Mouse (Mus musculus) retina, embryonic 14.5 days (tissue): ENCODE data around the gene Grk2.

ENCODE experiments used
- DNase-seq: peaks from one replicate; pipeline ENCODE4 v3.0.0-alpha.2; 2015; ENCODE audit warnings: low spot score

Grk2 gene

DNA sequence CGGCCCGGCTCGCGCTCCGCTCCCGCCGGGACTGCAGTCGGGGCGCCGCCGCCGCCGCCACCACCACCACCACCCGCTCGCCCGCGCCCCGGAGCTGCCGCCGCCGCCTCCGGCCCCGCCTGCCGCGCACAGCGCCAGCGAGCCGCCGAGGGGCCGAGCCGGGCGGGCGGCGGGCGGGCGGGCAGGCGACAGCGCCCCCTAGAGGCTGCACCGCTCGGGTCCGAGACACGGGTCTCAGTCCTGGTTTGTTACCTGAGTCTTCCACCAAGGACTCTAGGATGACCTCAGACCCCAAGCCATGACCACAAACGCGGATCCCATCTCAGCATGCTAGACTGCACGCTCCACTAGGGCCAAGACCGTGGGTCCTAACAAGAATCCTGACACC is at the start of gene Grk2:
Grk2 (minus strand) TSS at position 33 of the 388 bp plus-strand sequence.
- DNase-seq = peak; percentile 88

DNA sequence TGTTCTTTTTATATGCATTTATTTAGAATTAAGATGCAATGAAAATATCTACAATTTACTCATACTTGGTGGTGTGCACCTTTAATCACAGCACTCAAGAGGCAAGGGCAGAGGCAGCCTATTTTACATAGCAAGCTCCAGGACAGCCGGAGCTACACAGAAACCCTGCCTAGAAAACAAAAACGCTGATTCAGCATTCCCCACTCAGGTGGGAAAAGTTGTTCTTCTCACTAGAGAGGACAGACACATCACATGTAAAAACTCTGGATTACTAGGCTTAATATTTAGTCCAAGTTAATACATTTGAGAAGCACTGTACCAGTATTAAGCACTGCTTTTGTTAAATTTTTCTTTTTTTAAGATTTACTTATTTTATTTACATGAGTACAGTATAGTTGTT is 43.4 kb upstream of the Grk2 start:
- no peak for DNase-seq

DNA sequence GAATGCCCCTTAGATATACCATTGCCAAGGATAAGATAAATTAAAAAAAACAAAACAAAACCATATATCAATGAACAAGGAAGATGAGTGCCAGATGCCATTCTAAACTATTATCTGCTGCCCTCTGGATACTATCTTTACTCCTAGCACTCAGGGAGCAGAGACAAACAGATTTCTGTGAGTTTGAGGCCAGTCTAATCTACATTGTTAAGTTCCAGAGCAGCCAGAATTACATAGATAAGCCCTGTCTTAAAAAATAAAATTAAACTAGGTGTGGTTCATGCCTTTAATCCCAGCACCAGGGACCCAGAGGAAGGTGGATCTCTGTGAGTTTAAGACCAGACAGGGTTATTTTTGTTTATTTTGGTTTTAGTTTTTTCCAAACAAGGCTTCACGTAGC is 40.5 kb upstream of the Grk2 start:
- DNase-seq = no peak

DNA sequence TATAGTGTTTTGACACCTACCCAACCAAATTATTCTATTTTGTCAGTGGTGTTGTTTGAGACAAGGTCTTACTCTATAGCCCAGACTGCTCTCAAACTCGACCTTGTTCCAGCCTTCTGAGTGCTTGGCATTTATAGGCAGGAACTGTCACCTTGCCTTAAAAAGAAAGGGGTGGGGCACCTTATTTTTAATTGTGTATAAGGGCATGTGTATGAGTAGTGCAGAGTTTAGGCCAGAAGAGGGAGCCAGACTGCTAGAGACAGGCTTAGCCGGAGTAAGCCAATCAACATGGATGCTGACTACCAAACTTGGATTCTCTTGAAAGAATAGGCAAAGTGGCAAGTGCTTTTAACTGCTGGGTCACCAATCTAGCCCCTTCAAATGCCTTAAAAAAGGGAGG is 32.1 kb upstream of the Grk2 start:
- DNase-seq = peak; percentile 83

DNA sequence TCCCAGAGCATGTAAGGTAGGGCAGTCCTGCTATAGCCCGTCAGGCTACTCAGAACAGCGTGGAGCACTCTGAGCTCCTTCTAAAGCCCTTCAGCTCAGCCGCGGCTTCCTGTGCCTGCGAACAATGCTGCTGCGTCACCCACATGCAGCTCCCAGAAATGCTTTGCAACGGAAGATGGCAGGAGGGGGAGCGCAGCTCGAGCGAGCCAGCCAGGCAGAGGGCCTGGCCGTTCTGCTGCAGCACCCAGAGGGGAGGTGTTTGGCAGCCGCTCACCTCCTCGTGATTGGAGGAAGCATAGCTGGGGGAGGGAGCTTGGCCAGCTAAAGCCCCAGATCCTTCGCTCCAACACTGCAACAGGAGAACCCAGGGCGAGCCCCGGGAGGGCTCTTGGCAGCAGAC is 27.8 kb upstream of the Grk2 start:
- peak; percentile 93 for DNase-seq

DNA sequence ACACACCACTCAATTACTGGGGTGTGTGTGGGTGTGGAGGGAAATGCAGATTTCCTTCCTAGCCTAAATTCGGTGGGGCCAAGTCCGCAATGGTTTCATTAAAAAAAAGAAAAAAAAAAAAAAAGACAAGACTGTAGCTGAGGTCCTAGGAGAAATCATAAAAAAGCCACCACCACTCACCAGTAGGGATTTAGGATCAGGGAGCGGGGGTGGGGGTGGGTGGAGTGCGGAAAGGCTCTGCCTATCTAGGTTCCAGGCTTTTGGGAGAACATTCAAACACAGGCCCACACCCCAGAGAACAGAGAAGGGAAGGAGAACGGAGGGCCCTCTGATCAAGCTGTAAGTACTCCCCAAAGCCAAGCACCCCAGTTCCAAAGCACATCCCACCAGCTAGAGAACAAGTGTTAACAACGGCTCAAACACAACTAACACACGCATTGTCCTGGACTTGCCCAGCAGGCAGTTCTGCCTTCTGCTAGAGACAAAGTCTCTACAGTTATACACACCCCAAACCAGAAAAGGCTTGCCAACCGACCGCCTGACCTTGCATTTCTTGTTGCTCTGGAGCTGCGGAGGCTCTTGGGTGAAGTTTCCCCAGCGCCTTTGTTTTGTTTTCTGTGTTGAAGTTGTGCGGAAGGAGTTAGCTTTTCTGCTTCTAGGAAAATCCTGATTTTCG is 27.2 kb upstream of the Grk2 start:
- DNase-seq = peak; percentile 38

DNA sequence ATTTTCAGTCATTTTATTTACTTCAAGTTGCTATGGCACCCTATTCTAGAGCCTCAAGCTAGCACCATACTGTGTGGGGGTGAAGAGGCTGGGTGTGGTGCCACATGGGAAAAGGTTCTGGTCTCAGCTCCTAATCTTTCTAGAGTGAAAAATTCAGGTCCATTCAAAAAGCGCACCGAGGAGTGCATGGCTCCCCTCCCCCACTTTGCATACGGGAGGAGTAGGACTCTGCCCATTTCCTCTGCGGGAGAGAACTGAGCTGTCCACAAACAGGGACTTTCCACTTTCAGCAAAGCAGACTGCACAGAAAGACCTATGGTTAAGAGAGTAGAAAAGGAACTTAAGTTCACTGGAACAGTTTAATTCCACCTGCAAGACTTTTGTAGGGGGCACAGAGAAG is 26.6 kb upstream of the Grk2 start:
- peak; percentile 55 for DNase-seq

DNA sequence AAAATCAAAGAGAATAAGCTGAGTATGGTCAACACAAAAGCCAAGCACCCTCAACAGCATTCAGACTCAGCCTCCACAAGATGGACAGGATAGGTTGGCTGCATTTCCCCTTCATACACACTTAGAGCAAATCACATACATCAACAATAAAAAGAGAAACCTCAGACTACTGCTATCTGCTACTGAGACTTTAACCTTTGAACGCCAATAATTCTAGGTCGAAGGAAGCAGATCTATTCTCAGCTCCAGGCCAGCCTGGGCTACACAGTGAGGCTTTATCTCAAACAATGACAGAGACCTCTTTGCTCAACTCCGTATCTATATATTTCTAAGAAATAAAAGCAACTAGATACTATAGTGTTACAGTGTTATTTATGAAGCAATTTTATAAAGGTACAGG is 25.3 kb upstream of the Grk2 start:
- no peak for DNase-seq

DNA sequence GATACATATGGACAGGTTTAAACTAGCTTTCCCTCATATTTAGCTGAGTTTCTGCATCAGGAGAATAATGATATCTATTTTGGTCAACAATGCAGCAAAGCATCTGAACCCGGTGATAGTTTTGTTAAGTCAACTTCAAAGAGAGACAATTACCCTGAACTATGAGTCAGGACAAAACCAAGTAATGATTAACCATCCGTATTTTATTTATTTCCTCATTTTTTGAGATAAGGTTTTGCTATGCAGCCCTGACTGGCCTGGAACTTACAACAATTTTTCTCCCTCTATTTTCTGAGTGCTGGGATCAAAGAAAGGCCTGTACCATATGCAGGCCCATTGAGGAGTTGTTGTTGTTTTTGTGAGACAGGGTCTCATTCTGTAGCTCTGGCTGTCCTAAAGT is 24.6 kb upstream of the Grk2 start:
- DNase-seq = no peak

DNA sequence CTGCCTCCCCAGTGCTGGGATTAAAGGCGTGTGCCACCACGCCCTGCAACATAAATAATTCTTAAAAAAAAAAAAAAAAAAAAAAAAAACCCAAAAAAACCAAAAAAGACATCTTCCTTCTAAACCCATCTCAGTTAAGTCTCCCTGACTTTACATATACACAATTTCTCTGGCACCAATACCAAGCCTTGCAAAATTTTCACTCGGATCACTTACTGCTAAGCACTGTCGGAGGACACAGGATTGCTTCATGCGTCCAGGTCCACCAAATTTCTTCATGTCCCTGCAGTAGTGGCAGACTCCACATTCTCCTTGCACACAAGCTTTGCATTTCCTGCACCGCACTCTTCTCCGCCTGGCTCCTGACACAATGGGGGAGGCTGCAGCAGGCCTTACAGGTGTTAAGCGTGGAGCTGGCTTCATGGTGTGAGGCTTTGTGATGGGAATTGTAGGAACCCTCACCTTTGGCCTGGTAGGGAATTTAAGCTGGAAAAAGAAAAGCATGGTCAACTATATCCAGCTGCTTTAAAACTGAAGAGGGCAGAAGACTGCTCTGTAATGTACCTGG is 22.8 kb upstream of the Grk2 start:
- DNase-seq = no peak

DNA sequence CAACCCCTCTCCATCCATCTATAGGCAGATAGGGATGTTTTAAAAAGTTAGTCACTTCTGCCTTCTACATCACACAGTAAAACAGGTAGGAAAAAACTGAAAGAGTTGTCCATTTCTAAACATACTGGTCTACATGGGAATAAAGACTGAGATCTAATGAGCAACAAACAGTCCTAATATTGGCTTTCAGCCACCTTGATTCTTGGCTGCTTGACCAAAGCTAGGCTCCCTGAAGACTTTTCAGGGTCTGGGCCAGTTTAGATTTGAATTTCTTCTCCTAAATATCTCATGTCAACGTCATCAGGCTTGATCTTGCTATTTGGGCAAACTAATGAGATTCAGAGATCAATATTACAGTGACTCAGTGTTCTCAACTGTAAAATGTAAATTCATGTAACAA is 20.9 kb upstream of the Grk2 start:
- DNase-seq = no peak

DNA sequence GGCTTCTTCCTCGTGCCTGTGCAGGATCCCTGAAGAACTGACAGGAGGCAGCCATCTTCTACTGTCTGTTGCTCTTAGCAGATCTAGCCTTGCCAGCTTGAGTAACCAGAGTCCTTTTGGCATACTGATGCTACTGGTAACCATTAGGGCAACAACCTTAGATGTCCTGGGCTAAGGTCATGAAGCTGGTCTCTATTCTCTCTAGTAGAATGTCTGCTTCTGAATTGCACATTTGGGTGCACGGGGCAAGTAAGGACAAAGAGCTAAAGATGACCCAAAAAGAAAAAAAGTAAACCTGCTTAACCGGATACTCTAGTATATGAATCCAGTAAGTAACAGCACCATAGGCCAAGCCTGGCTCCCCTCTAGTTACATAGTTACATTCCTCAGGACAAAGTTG is 20.1 kb upstream of the Grk2 start:
- DNase-seq = no peak

DNA sequence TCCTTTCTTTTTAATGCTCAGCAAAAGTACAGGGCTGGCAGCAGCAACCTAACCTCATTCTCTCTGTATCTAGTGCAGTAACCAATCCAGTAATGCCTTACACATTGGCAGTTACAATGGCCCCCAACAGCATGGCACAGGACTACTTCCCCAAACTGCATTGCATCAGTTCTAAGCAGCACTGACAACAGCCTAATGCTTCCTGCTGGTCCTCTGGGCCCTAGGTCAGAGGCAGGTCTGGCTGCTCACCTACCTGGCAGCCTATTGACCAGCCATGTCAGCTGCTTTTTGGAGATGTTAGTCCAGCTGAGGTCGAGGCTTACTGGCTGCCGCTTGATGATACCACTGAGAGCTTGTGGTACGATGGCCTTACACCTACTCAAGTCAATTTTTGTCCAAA is 16.1 kb upstream of the Grk2 start:
- DNase-seq = no peak

DNA sequence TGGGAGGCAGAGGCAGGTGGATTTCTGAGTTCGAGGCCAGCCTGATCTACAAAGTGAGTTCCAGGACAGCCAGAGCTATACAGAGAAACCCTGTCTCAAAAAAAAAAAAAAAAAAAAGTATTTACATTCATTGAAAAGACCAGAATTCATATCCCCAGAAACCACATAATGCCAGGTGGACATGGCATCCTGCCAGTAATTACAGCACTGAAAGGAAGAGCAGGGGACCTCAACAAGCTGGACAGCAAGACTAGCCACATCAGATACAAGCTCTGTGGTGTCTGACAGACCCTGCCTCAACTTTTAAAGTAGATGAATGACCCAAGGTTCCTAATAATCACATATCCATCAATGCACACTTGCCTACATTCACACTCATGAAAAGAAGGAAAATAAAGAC is 15.6 kb upstream of the Grk2 start:
- no peak for DNase-seq

DNA sequence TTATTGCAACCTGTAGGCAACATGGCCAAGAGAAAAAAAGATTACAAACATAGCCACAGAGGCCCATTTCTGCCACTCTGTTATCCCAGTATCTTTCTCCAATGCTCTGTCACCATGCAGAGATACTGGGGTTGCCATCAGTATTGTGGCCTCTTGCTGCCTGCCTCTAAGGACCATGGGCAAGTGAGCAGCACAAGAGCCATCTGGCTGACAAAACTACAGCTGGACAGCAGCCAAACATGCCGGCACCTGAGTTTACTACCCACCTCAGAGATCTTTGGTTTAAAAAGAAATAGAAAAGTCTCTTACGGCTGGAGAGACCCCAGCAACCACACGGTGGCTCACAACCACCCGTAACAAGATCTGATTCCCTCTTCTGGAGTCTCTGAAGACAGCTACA is 13.2 kb upstream of the Grk2 start:
- DNase-seq = no peak

DNA sequence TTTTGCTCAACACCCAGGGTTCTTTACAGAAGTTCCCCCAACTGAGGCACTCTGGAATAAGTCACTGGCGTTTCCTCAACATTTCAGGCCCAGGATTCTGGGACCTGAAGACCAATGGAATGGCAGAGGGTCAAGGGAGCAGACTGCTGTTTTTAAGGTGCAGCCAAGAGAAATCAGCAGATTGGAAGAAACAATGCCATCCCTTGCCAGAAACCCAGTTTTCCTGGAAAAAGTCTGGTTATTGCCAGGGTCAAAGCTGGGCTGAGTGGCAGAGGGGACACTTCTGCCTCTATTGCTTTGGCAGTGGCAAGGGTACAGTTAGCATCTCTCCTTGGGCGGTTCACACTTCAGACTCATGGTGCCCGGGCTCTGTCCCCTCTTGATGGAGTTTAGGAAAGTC is 11.2 kb upstream of the Grk2 start:
- DNase-seq = no peak

DNA sequence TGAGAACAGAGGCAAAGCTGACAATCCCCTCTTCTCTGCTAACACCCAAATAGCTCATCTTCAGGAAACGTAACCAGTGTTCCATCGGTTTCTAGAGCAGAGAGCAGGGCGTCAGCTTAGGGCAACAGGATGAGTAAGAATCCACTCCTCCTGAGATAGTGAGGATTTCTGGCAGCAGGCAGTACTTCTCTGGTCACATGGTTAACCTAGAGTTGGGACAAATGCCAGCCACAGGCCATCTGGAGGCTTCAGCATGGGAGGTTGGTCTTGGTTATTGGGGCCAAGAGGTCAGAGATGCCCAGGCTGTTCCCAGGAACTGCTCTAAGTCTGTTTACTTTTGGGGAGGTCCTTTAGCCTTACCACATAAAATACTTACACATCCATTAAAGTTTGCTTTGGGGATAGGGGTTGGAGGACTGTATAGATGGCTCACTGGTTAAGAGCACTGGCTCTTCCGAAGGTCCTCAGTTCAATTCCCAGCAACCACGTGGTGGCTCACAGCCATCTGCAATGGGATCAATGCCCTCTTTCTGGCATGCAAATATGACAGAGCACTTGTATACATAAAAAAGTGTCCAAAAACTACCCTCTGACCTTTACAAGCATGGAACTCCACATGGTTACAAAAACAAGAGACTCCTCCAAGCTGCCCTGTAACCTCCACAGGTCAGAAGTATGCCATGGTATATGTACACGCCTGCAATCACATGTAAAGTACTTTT is 9.4 kb upstream of the Grk2 start:
- DNase-seq = no peak

DNA sequence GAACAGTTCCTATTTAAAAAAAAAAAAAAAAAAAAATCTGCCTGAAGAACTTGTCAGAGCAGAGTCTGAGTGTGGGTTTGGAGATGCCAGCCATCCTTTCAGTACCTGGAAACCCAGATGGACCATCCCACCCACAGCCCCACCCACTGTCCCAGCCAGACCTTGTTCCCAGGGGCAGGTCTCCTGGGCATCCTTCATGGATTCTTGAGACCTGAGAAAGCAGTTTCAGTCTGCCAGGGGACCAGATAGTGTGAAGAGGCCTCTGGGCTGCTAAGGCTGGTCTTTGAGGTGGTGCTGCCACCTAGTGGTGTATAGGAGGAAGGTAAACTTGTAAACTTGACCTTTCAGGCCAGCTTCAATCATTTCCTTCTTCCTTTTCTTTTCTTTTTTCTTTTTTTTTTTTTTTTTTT is 3.8 kb upstream of the Grk2 start:
- DNase-seq = peak; percentile 92

DNA sequence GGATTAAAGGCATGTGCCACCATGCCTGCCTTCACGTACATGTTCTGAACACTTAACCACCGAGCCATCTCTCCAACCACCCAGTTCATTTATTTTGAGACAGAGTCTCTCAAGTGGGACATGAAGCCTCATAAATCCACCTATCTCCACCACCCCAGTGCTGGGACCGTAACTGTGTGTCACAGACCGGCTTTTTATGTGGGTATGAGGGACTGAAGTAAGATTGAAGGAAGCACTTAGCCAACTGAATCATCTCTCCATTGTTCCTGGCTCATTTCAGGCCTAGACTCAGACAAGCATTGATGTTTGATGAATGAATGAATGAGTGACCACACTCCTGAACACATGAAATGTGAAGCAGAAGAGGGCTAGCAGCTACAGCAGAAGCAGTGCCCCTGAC is 3.3 kb upstream of the Grk2 start:
- no peak for DNase-seq

DNA sequence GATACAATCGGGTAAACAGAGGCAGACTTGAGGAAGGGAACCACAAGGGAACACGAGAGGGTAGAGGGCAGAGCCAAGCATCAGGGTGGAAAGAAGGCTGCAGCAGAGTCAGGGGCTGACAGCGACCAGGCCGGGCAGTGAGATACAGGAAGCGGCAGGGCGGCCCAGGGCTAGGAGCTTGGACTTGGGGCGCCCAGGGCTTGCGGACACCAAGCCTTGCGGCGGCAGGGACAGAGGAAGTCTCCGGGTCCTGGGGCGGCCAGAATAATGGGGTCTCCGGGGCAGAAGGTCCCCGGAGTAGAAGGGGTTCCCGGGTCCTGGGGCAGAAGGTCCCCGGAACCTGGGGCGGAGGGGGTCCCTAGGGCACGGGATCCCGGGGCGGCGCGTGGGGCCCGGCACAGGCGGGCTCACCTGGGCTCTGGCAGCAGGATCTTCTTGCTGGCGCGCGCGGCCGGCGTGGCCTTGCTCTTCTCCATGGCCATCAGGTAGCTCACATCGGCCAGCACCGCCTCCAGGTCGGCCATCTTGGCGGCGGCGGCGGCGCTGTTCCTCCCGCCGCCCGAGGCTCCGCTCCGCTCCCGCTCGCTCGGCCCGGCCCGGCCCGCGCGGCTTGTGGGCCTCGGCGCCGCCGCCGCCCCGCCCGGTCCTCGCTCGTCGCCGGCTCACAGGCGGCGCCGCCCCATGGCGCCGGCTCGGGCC is 382 bp downstream of the Grk2 start:
- peak; percentile 72 for DNase-seq

DNA sequence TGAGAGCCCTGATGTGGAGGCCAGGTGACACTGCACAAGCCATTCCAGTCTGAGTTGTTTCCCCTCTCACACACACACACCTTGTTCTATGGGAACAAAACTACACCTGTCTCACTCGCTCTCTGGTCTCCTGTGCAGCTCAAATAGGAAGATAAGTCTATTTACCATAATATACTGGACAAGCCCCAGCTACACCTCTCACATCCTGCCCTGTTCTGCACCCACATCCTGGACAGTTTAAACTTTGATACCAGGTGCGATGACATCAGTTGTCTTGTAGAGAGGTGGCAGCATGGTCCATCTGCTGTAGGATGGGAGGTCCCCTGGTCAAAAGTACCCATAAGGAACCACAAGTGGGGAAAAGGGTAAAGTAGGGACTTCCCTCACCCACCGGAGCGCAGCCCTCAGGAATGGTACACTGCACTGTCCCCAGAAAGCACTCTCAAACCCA is 1.1 kb downstream of the Grk2 start:
- DNase-seq = no peak

DNA sequence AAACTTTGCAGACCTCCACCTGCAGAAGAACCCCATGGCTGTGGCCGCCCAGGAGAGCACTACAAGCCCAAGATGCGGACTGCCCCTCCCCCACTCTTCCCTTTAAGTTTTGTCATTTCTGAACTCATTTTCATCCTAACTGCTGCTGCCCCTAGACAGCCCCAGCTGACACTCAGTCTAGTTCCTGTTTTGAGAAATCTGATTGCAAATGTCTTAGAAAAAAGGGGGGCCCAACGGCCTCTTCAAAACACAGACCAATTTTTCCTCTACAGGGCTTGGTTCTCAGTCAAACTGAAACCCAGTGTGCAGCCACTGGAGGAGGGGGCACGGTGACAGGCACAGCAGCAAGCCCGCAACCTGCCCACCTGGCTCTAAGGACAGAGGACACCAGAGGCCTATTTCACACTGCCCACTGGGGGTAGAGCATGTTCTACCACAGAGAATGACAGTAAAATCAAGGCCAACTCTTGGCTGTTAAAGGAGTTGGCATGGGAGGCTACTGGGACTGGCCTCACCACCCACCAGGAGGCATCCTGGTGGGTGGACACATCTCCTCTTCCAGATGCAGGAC is 1.7 kb downstream of the Grk2 start:
- no peak for DNase-seq

DNA sequence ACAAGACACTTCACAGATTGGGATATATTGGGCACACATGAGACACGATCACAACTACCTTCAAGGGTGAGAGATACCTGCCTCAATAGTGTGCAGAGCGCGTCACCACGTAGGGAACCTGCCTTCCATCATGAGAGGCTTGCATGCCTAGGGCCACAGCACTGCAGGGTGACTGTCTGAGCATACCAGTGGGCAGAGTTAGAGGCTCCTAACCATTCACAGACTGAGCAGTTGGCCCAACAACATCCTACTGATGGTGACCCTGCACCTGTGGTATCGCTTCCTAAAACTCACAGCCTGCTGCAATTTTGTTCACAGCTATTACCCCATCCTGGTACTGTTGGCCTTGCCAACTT is 2.4 kb downstream of the Grk2 start:
- no peak for DNase-seq
